Mouse (Mus musculus) neural tube, embryonic 12.5 days (tissue): Measurements from ENCODE around the gene Cab39. TPM values are rescaled to one million over a fixed set of nuclear protein-coding genes. Genes with fewer than 3 reads are reported as not detected.
"Not testable (repeated sequence)": the region's sequence is repeated elsewhere in the genome, so short reads cannot be mapped to it uniquely, and the experiment has no call there.

Experiments
- ATAC-seq: fragments of 200-750 bp; cut with Nextera tagmentation; 2 replicates; pipeline ENCODE4 v1.8.0; 2017; ENCODE audit warnings: low read depth, mild to moderate bottlenecking, moderate TSS enrichment, moderate library complexity; ENCODE audit not compliant: low FRiP score
- H3K27ac ChIP-seq: fragments of 300-500 bp; sonication (generic); 2 replicates; pipeline ENCODE4 v1.5.1; 2016
- H3K27me3 ChIP-seq: fragments of 300-500 bp; sonication (generic); replicated peaks from 2 replicates; pipeline ENCODE4 v1.6.1; 2016; ENCODE audit warnings: mild to moderate bottlenecking
- H3K36me3 ChIP-seq: fragments of 300-500 bp; sonication (generic); 2 replicates; pipeline ENCODE4 v1.6.1; 2016; ENCODE audit warnings: mild to moderate bottlenecking
- H3K4me1 ChIP-seq: fragments of 300-500 bp; sonication (generic); 2 replicates; pipeline ENCODE4 v1.6.1; 2016
- H3K4me2 ChIP-seq: fragments of 300-500 bp; sonication (generic); replicated peaks from 2 replicates; pipeline ENCODE4 v1.6.1; 2016; ENCODE audit warnings: mild to moderate bottlenecking
- H3K4me3 ChIP-seq: fragments of 300-500 bp; sonication (generic); 2 replicates; pipeline ENCODE4 v1.5.1; 2016
- H3K9ac ChIP-seq: fragments of 300-500 bp; sonication (generic); 2 replicates; pipeline ENCODE4 v1.6.1; 2016; ENCODE audit warnings: mild to moderate bottlenecking
- H3K9me3 ChIP-seq: fragments of 300-500 bp; sonication (generic); 2 replicates; pipeline ENCODE4 v1.6.1; 2016; ENCODE audit warnings: mild to moderate bottlenecking
- WGBS: fragments of 180-500 bp; shearing (Covaris S2); methylation state at CpG from one replicate; pipeline ENCODE4 v1.1.7; 2016; 5-methylcytosine and 5-hydroxymethylcytosine counted together
- polyA plus RNA-seq: library from polyadenylated mRNA; unstranded; fragments of >200 nt; fragmentation: Nextera tagmentation; extraction: Ambion mirVana; gene quantifications from 2 replicates; pipeline ENCODE4 v1.2.1, GENCODE M21; 2016

The Cab39 gene
- polyA plus RNA-seq, 1 experiment from 2014 or later = 81.3 TPM

GRCm38 (mm10) chr1:85794106-85794771 is 998 bp downstream of the Cab39 start:
- ATAC-seq = peak; percentile 18; the same call in 1 of the 2 replicates
- WGBS = under 1% methylated on average over 38 of the region's 38 CpGs
- no peaks in the 10 kb centered on the region for H3K36me3 ChIP-seq

GRCm38 (mm10) chr1:85795196-85795595 is 2.0 kb downstream of the Cab39 start:
- H3K9ac ChIP-seq = no peak overlapping the region
- no peak overlapping the region for H3K27ac ChIP-seq
- 74% methylated on average over 3 of the region's 3 CpGs for WGBS
- H3K27me3 ChIP-seq = no peaks in the 10 kb centered on the region
- H3K4me2 ChIP-seq = peak overlapping the region; percentile 40
- H3K36me3 ChIP-seq = no peaks in the 10 kb centered on the region
- H3K4me3 ChIP-seq = no peak overlapping the region
- peaks cover 13% of the 10 kb centered on the region for H3K4me1 ChIP-seq
- ATAC-seq = no peak
- no peaks in the 10 kb centered on the region for H3K9me3 ChIP-seq

More at GRCm38 (mm10) chr1:85794106-85794771, 998 bp downstream of the Cab39 start:
- peak overlapping the region; percentile 87 for H3K27ac ChIP-seq
- no peaks in the 10 kb centered on the region for H3K9me3 ChIP-seq
- peak overlapping the region; percentile 99 for H3K4me3 ChIP-seq
- H3K4me2 ChIP-seq = peak overlapping the region; percentile 83
- peak overlapping the region; percentile 99 for H3K9ac ChIP-seq
- H3K4me1 ChIP-seq = peaks cover 13% of the 10 kb centered on the region
- H3K27me3 ChIP-seq = no peaks in the 10 kb centered on the region

- Histone ChIP-seq H3K9ac (no peak overlapping the region), H3K4me2 (no peak overlapping the region), H3K27me3 (no peaks in the 10 kb centered on the region), H3K4me1 (peaks cover 10% of the 10 kb centered on the region), H3K4me3 (no peak overlapping the region), H3K27ac (no peak overlapping the region), H3K9me3 (no peaks in the 10 kb centered on the region), H3K36me3 (peaks cover 5% of the 10 kb centered on the region; the same call in 1 of the 2 replicates)
- WGBS = 78% methylated on average over 1 of the region's 1 CpGs
- ATAC-seq = no peak
Observed at GRCm38 (mm10) chr1:85799776-85800175, 6.5 kb downstream of the Cab39 start.

GRCm38 (mm10) chr1:85802517-85802916 is 9.3 kb downstream of the Cab39 start:
- Histone ChIP-seq H3K36me3 (peaks cover 5% of the 10 kb centered on the region; the same call in 1 of the 2 replicates), H3K4me2 (no peak overlapping the region), H3K9ac (no peak overlapping the region), H3K27me3 (no peaks in the 10 kb centered on the region), H3K4me3 (no peak overlapping the region), H3K9me3 (no peaks in the 10 kb centered on the region), H3K27ac (no peak overlapping the region), H3K4me1 (0 out of 2 replicates have a peak, but pooled peaks cover under 1% of the 10 kb centered on the region)
- WGBS = 92% methylated on average over 1 of the region's 1 CpGs
- no peak for ATAC-seq

DNA sequence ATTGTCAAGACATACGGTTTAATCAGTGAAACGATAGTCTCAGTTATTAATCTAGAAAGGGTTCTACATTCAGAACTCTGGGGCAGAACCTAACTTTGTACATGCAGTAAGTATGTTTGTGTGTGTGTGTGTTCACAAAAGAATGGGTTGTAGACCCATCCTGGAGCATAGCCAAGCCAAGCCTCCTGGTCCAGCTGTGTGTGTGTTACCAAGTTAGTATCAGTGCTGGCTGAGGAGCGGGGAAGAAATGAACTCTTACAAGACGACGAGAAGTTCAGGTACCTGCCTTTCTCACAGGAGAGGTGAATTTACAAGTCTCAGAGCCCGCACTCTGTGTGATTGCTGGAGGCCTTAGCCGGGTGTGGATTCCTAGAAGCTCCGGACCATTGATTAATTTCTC is 11.3 kb downstream of the Cab39 start:
- H3K27me3 ChIP-seq = no peaks in the 10 kb centered on the region
- H3K9me3 ChIP-seq = no peaks in the 10 kb centered on the region
- no peaks in the 10 kb centered on the region for H3K4me1 ChIP-seq
- peaks cover 5% of the 10 kb centered on the region; the same call in 1 of the 2 replicates for H3K36me3 ChIP-seq
- H3K4me2 ChIP-seq = no peak overlapping the region
- no peak for ATAC-seq
- no peak overlapping the region for H3K27ac ChIP-seq
- no peak overlapping the region for H3K9ac ChIP-seq
- 94% methylated on average over 8 of the region's 8 CpGs for WGBS
- no peak overlapping the region for H3K4me3 ChIP-seq

DNA sequence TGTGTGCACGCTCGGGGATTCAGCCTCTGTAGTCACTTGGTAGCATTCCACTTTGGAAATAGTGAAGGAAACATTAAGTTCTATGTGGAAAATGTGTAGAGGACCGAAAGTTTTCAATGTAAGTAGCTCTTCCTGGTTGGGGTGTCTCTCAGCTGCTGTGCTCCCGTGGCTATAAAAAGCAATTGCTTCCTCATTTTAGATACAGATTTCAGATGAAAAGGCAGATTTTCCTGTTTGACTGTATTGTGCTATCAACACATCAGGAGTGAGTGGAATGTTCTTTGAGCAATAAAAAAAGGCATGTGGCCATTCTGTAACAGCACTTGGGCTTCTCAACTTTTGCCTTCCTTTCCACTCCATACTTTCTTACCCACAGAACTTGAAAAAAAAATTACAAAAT is 16.0 kb downstream of the Cab39 start:
- ATAC-seq = no peak
- H3K36me3 ChIP-seq = peaks cover 4% of the 10 kb centered on the region; the same call in 1 of the 2 replicates
- no peak overlapping the region for H3K4me3 ChIP-seq
- no peak overlapping the region for H3K4me2 ChIP-seq
- H3K9me3 ChIP-seq = no peaks in the 10 kb centered on the region
- no peaks in the 10 kb centered on the region for H3K27me3 ChIP-seq
- H3K4me1 ChIP-seq = no peaks in the 10 kb centered on the region; the same call in 1 of the 2 replicates
- no peak overlapping the region for H3K27ac ChIP-seq
- 71% methylated on average over 4 of the region's 4 CpGs for WGBS
- H3K9ac ChIP-seq = no peak overlapping the region

GRCm38 (mm10) chr1:85810343-85810742 is 17.1 kb downstream of the Cab39 start:
- WGBS = 90% methylated on average over 2 of the region's 2 CpGs

DNA sequence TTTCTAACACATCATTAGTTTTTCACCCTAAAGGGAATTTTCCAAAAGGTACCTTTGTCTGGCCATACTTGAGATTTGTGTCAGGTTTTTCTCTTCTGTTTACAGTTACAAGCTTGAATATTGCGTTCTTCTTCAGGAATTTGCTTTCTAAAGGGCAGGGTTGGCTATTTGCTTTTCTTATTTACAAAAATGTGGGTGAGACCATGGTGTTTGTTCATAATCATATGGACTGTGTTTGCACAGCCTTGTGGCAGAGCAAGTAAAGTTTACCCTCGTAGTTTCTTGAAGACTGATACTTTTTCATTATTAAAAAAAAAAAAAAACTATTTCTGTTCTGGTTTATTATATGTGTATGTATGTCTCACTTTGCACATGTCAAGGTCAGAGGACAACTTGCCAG is 17.5 kb downstream of the Cab39 start:
- Histone ChIP-seq H3K27ac (no peak overlapping the region), H3K9ac (no peak overlapping the region), H3K27me3 (no peaks in the 10 kb centered on the region), H3K4me1 (no peaks in the 10 kb centered on the region; the same call in 1 of the 2 replicates), H3K9me3 (no peaks in the 10 kb centered on the region), H3K4me3 (no peak overlapping the region), H3K4me2 (no peak overlapping the region), H3K36me3 (no peaks in the 10 kb centered on the region)
- no peak for ATAC-seq
- WGBS = 88% methylated on average over 2 of the region's 2 CpGs

More at GRCm38 (mm10) chr1:85810343-85810742, 17.1 kb downstream of the Cab39 start:
- Histone ChIP-seq H3K4me2 (no peak overlapping the region), H3K27ac (no peak overlapping the region), H3K36me3 (no peaks in the 10 kb centered on the region), H3K4me1 (no peaks in the 10 kb centered on the region; the same call in 1 of the 2 replicates), H3K27me3 (no peaks in the 10 kb centered on the region), H3K9ac (no peak overlapping the region), H3K4me3 (no peak overlapping the region), H3K9me3 (no peaks in the 10 kb centered on the region)
- no peak for ATAC-seq

GRCm38 (mm10) chr1:85814213-85814612 is 21.0 kb downstream of the Cab39 start:
- H3K4me3 ChIP-seq, H3K4me2 ChIP-seq, H3K9me3 ChIP-seq, H3K9ac ChIP-seq, H3K4me1 ChIP-seq, H3K27ac ChIP-seq, H3K27me3 ChIP-seq: not testable (repeated sequence)
- ATAC-seq = 0 out of 2 replicates have a peak, but pooled peaks have one; percentile 13
- peaks cover 11% of the 10 kb centered on the region for H3K36me3 ChIP-seq

DNA sequence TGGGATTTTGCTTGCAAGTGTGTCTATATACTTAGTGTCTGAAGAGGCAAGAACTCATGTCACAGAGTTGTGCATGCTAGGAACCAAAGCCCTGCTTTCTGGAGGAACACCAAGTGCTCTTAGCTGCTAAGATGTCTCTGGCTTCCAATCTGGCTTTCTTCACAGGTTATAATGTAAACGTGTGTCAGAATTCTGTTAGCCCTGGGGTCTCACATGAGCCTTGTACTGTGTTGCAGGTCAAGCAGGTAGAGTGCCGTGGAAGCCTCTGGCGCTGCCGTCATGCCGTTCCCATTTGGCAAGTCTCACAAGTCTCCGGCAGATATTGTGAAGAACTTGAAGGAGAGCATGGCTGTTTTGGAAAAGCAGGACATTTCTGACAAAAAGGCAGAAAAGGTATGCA is 24.9 kb downstream of the Cab39 start:
- no peak overlapping the region for H3K4me3 ChIP-seq
- H3K27me3 ChIP-seq = no peaks in the 10 kb centered on the region
- ATAC-seq = no peak
- no peak overlapping the region for H3K9ac ChIP-seq
- H3K4me1 ChIP-seq = no peaks in the 10 kb centered on the region
- H3K9me3 ChIP-seq = no peaks in the 10 kb centered on the region
- peaks cover 40% of the 10 kb centered on the region for H3K36me3 ChIP-seq
- H3K4me2 ChIP-seq = no peak overlapping the region
- H3K27ac ChIP-seq = no peak overlapping the region
- WGBS = 97% methylated on average over 6 of the region's 6 CpGs

DNA sequence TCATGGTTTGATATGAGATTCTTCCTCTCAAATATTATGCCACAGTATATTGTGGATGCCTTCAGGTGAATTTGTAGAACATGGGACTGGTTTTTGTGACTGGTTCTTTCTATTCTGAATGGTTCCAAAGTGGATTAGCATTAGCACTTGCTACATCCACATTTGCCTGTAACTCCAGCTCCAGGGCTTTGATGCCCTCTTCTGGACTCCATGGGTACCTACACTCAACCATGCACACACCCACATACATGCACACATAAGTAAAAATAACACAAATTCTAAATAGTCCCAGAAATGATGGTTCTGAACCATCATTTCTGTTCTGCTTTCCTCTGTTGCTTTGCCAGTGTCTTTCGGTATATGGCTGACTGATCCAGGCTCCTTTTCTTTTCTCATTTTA is 26.5 kb downstream of the Cab39 start:
- Histone ChIP-seq H3K4me3 (no peak overlapping the region), H3K36me3 (peaks cover 44% of the 10 kb centered on the region), H3K27ac (no peak overlapping the region), H3K9me3 (no peaks in the 10 kb centered on the region), H3K9ac (no peak overlapping the region), H3K27me3 (no peaks in the 10 kb centered on the region), H3K4me1 (no peaks in the 10 kb centered on the region), H3K4me2 (no peak overlapping the region)
- no peak for ATAC-seq
- 97% methylated on average over 1 of the region's 1 CpGs for WGBS

DNA sequence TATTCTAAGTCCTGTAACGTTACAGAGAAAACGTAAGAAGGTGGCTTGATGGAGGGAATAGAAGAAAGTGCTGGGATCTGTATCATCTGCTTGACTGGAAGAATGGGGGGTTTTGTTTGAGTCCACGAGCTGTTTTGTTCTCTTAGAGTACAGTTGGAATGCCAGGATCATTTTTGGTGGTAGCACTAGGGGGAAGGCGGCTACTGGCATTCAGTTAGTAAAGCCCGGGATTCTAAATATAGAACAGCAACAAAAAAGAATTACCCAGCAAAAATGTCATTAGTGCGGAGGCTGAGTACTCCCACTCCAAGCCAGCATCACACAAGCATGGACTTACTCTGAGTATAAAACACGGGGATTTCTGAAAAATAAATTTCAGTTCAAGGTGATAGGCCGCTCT is 29.0 kb downstream of the Cab39 start:
- Histone ChIP-seq H3K4me1 (no peaks in the 10 kb centered on the region), H3K9ac (no peak overlapping the region), H3K27ac (no peak overlapping the region), H3K36me3 (peaks cover 46% of the 10 kb centered on the region), H3K4me2 (no peak overlapping the region), H3K27me3 (no peaks in the 10 kb centered on the region), H3K9me3 (no peaks in the 10 kb centered on the region), H3K4me3 (no peak overlapping the region)
- 92% methylated on average over 8 of the region's 8 CpGs for WGBS
- no peak for ATAC-seq

DNA sequence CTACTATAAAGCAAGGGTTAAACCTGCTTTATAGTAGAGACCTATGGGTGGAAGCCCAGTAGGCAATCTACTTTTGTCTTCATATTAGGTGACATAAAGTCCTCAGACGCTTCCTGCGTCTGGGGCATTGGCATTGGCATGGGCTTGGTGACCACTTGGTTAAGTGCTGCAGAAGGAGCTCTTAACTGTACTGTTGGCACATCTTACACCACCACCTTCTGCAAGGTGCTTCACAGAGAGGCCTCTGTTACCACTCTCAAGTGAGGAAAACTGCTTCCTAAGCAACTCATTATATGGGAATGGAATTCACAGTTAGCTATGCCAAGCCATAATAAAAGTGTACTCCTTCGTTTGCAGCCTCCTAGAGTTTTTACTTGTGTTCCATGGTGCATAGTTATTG is 31.7 kb downstream of the Cab39 start:
- Histone ChIP-seq H3K27ac (no peak overlapping the region), H3K4me3 (no peak overlapping the region), H3K4me2 (no peak overlapping the region), H3K9me3 (no peaks in the 10 kb centered on the region), H3K27me3 (no peaks in the 10 kb centered on the region), H3K4me1 (no peaks in the 10 kb centered on the region), H3K9ac (no peak overlapping the region), H3K36me3 (peaks cover 29% of the 10 kb centered on the region)
- no peak for ATAC-seq
- WGBS = 90% methylated on average over 3 of the region's 3 CpGs
